Mouse (Mus musculus) testis, adult 2 months (tissue): ENCODE measurements at regions not wholly inside any gene's neighbourhood (a gene's known extent, or its start where the extent isn't known, plus 50 kb on each side); places are given as distances from the start of the nearest gene placed in this dataset.

ENCODE experiments used
- CTCF ChIP-seq: fragments of 200-500 bp; IDR thresholded peaks from 2 replicates; pipeline ENCODE4 v1.5.1; 2012; ENCODE audit warnings: low read depth, mild to moderate bottlenecking, inconsistent platforms, low read length, moderate library complexity; ENCODE audit not compliant: control insufficient read depth, insufficient read depth, insufficient replicate concordance
- POLR2A ChIP-seq: fragments of 200-500 bp; IDR thresholded peaks from 2 replicates; pipeline ENCODE4 v1.6.1; 2012; ENCODE audit warnings: low read depth, mild to moderate bottlenecking, inconsistent platforms, low read length, moderate library complexity; ENCODE audit not compliant: control insufficient read depth

GRCm38 (mm10) chr7:37255840-37256239 lies 517.6 kb downstream of the Zfp536 start:
- no peak for TF ChIP-seq CTCF
- no peak for TF ChIP-seq POLR2A
